Mouse (Mus musculus) left cerebral cortex, postnatal 4 days (tissue): Measurements from ENCODE around the gene Gm20388. TPM values are rescaled to one million over a fixed set of nuclear protein-coding genes. Genes with fewer than 3 reads are reported as not detected.

ENCODE experiments used
- DNase-seq: peaks from one replicate; pipeline ENCODE4 v3.0.0-alpha.2; 2022
- intact Hi-C: fragments of 180-260 bp; cut with DNase I; formaldehyde crosslinking; loops from one replicate; pipeline ENCODE4 v1.15.1; 2025
- total RNA-seq, 2 experiments: library from RNA; stranded (reverse); gene quantifications; 2 replicates each; pipeline ENCODE4 v1.2.3; 2021

The Gm20388 gene
- total RNA-seq, 2 experiments from 2014 or later: 6.5 to 12.8 TPM

GRCm38 (mm10) chr8:120833196-120833595, 922.6 kb downstream of the Gm20388 start:
- no peak for DNase-seq
- intact Hi-C loops: no loop called here

GRCm38 (mm10) chr8:120839031-120839430, 928.4 kb downstream of the Gm20388 start:
- intact Hi-C loops: no loop called here
- no peak for DNase-seq

- intact Hi-C loops: no loop called here
- no peak for DNase-seq
Measured at GRCm38 (mm10) chr8:120843084-120843483, 932.4 kb downstream of the Gm20388 start.

- intact Hi-C loops: no loop called here
- DNase-seq: no peak
Measured at GRCm38 (mm10) chr8:120846018-120846417, 935.4 kb downstream of the Gm20388 start.

GRCm38 (mm10) chr8:120847279-120847678, 936.6 kb downstream of the Gm20388 start:
- peak; percentile 54 for DNase-seq

GRCm38 (mm10) chr8:120847735-120848134, 937.1 kb downstream of the Gm20388 start:
- intact Hi-C loops: no loop called here
- DNase-seq: peak; percentile 40

More at GRCm38 (mm10) chr8:120847279-120847678, 936.6 kb downstream of the Gm20388 start:
- intact Hi-C loops: no loop called here

GRCm38 (mm10) chr8:120848434-120848833, 937.8 kb downstream of the Gm20388 start:
- intact Hi-C loops: no loop called here

GRCm38 (mm10) chr8:120851411-120851810, 940.8 kb downstream of the Gm20388 start:
- intact Hi-C loops: no loop called here
- DNase-seq: no peak

More at GRCm38 (mm10) chr8:120848434-120848833, 937.8 kb downstream of the Gm20388 start:
- no peak for DNase-seq

- intact Hi-C loops: no loop called here
Measured at GRCm38 (mm10) chr8:120859881-120860280, 949.2 kb downstream of the Gm20388 start.

GRCm38 (mm10) chr8:120860423-120861126, 949.9 kb downstream of the Gm20388 start:
- no peak for DNase-seq
- intact Hi-C loops: no loop called here

More at GRCm38 (mm10) chr8:120859881-120860280, 949.2 kb downstream of the Gm20388 start:
- DNase-seq: no peak

- intact Hi-C loops: no loop called here
- DNase-seq: no peak
Measured at GRCm38 (mm10) chr8:120863683-120864082, 953.0 kb downstream of the Gm20388 start.

- DNase-seq: no peak
- intact Hi-C loops: no loop called here
Measured at GRCm38 (mm10) chr8:120867386-120867785, 956.7 kb downstream of the Gm20388 start.

GRCm38 (mm10) chr8:120872661-120873060, 962.0 kb downstream of the Gm20388 start:
- intact Hi-C loops: no loop called here

GRCm38 (mm10) chr8:120876010-120876918, 965.6 kb downstream of the Gm20388 start:
- intact Hi-C loops: no loop called here
- no peak for DNase-seq

More at GRCm38 (mm10) chr8:120872661-120873060, 962.0 kb downstream of the Gm20388 start:
- DNase-seq: peak; percentile 33

GRCm38 (mm10) chr8:120877005-120877404, 966.4 kb downstream of the Gm20388 start:
- no peak for DNase-seq
- intact Hi-C loops: no loop called here

- DNase-seq: no peak
- intact Hi-C loops: no loop called here
Measured at GRCm38 (mm10) chr8:120879928-120880327, 969.3 kb downstream of the Gm20388 start.

- intact Hi-C loops: no loop called here
- DNase-seq: no peak
Measured at GRCm38 (mm10) chr8:120881634-120882033, 971.0 kb downstream of the Gm20388 start.

- no peak for DNase-seq
- intact Hi-C loops: no loop called here
Measured at GRCm38 (mm10) chr8:120882657-120883056, 972.0 kb downstream of the Gm20388 start.

GRCm38 (mm10) chr8:120883369-120883768, 972.7 kb downstream of the Gm20388 start:
- DNase-seq: no peak
- intact Hi-C loops: no loop called here

- no peak for DNase-seq
- intact Hi-C loops: no loop called here
Measured at GRCm38 (mm10) chr8:120883853-120884252, 973.2 kb downstream of the Gm20388 start.

GRCm38 (mm10) chr8:120884881-120885280, 974.2 kb downstream of the Gm20388 start:
- intact Hi-C loops: no loop called here

More at GRCm38 (mm10) chr8:120884881-120885280, 974.2 kb downstream of the Gm20388 start:
- DNase-seq: no peak
